Mouse (Mus musculus) CH12.LX (cell line): Measurements from ENCODE around the gene Tsc22d4. TPM values are rescaled to one million over a fixed set of nuclear protein-coding genes. Genes with fewer than 3 reads are reported as not detected.

Experiments used
- DNase-seq: peaks from one replicate; pipeline ENCODE4 v3.0.0-alpha.2; 2013; ENCODE audit errors: extremely low read depth
- H3K27ac ChIP-seq: 2 replicates; pipeline ENCODE4 v1.5.1; 2012; ENCODE audit warnings: low read depth, mild to moderate bottlenecking, control low read depth, moderate library complexity; ENCODE audit not compliant: insufficient read depth
- H3K27me3 ChIP-seq: replicated peaks from 2 replicates; pipeline ENCODE3; 2012; ENCODE audit warnings: inconsistent platforms
- H3K36me3 ChIP-seq, 2 experiments: replicated peaks in 1 of 2; 2 replicates each; pipeline versions ENCODE3 to v1.6.1; 2012; ENCODE audit warnings: inconsistent platforms in 1 of 2, low read length in 1 of 2, mild to moderate bottlenecking in 1 of 2, mixed read lengths in 1 of 2, moderate library complexity in 1 of 2; ENCODE audit not compliant: control insufficient read depth in 1 of 2, insufficient read depth in 1 of 2
- H3K4me1 ChIP-seq, 2 experiments: 2 replicates each; pipeline ENCODE4 v1.6.1; 2012; ENCODE audit warnings: inconsistent platforms in 1 of 2, moderate library complexity in 1 of 2; ENCODE audit not compliant: insufficient read depth in 2 of 2, control insufficient read depth in 1 of 2
- H3K4me2 ChIP-seq: 2 replicates; pipeline ENCODE4 v1.6.1; 2012; ENCODE audit warnings: low read depth, mild to moderate bottlenecking, control low read depth; ENCODE audit not compliant: poor library complexity, insufficient read depth, severe bottlenecking
- H3K4me3 ChIP-seq, 3 experiments: fragments of 150-350 bp in 1 of 3; sonication (generic) in 1 of 3; replicated peaks in 1 of 3; 2 replicates each; pipeline versions ENCODE3 to v1.5.1; 2011 to 2012; ENCODE audit warnings: low read depth in 2 of 3, low read length in 2 of 3, mild to moderate bottlenecking in 2 of 3, moderate library complexity in 2 of 3, control low read depth in 1 of 3, improper control_type of control experiment in 1 of 3, inconsistent platforms in 1 of 3, mixed read lengths in 1 of 3; ENCODE audit not compliant: poor library complexity in 1 of 3
- H3K79me2 ChIP-seq: replicated peaks from 2 replicates; pipeline ENCODE4 v1.6.1; 2012; ENCODE audit warnings: mild to moderate bottlenecking, moderate library complexity; ENCODE audit not compliant: control insufficient read depth, poor library complexity, insufficient read depth, severe bottlenecking; ENCODE audit errors: extremely low read depth
- H3K9ac ChIP-seq: 2 replicates; pipeline ENCODE4 v1.6.1; 2012; ENCODE audit warnings: low read depth, mild to moderate bottlenecking, control low read depth, moderate library complexity; ENCODE audit not compliant: insufficient read depth
- H3K9me3 ChIP-seq: replicated peaks from 2 replicates; pipeline ENCODE3; 2012; ENCODE audit warnings: low read length, inconsistent platforms, mixed read lengths
- BHLHE40 ChIP-seq: IDR thresholded peaks from 2 replicates; pipeline ENCODE4 v1.6.1; 2011; ENCODE audit warnings: mild to moderate bottlenecking, low read depth, low read length, improper control_type of control experiment
- CTCF ChIP-seq, 2 experiments: IDR thresholded peaks in 1 of 2; conservative IDR thresholded peaks in 1 of 2; 2 replicates each; pipeline ENCODE4 v1.5.1; 2011 to 2012; ENCODE audit warnings: low read depth in 2 of 2, low read length in 2 of 2, improper control_type of control experiment in 1 of 2, inconsistent platforms in 1 of 2, mild to moderate bottlenecking in 1 of 2, moderate library complexity in 1 of 2
- E2F4 ChIP-seq: IDR thresholded peaks from 2 replicates; pipeline ENCODE4 v1.6.1; 2011; ENCODE audit warnings: low read depth, low read length, improper control_type of control experiment; ENCODE audit not compliant: insufficient replicate concordance
- HCFC1 ChIP-seq: IDR thresholded peaks from 2 replicates; pipeline ENCODE4 v1.6.1; 2012; ENCODE audit warnings: low read depth, mild to moderate bottlenecking, inconsistent platforms, low read length, improper control_type of control experiment
- IRF4 ChIP-seq: IDR thresholded peaks from 2 replicates; pipeline ENCODE4 v1.6.1; 2014; ENCODE audit warnings: low read depth, mild to moderate bottlenecking, inconsistent platforms, low read length, improper control_type of control experiment
- JUND ChIP-seq: conservative IDR thresholded peaks from 2 replicates; pipeline ENCODE4 v1.6.1; 2011; ENCODE audit warnings: low read depth, low read length, improper control_type of control experiment
- KAT2A ChIP-seq: IDR thresholded peaks from 2 replicates; pipeline ENCODE4 v1.6.1; 2012; ENCODE audit warnings: low read length, improper control_type of control experiment, inconsistent platforms; ENCODE audit not compliant: insufficient replicate concordance
- MAFK ChIP-seq: IDR thresholded peaks from 2 replicates; pipeline ENCODE4 v1.6.1; 2011; ENCODE audit warnings: low read length, improper control_type of control experiment; ENCODE audit not compliant: insufficient replicate concordance
- MAX ChIP-seq: IDR thresholded peaks from 2 replicates; pipeline ENCODE4 v1.6.1; 2011; ENCODE audit warnings: low read length, improper control_type of control experiment
- MAZ ChIP-seq: IDR thresholded peaks from 2 replicates; pipeline ENCODE4 v1.6.1; 2012; ENCODE audit warnings: low read depth, mild to moderate bottlenecking, inconsistent platforms, low read length, improper control_type of control experiment, moderate library complexity
- MEF2A ChIP-seq: IDR thresholded peaks from 2 replicates; pipeline ENCODE4 v1.6.1; 2014; ENCODE audit warnings: low read depth, mild to moderate bottlenecking, inconsistent platforms, low read length, improper control_type of control experiment, borderline replicate concordance
- MXI1 ChIP-seq: IDR thresholded peaks from 2 replicates; pipeline ENCODE4 v1.6.1; 2011; ENCODE audit warnings: mild to moderate bottlenecking, low read depth, low read length, improper control_type of control experiment
- NRF1 ChIP-seq: IDR thresholded peaks from 2 replicates; pipeline ENCODE4 v1.6.1; 2014; ENCODE audit warnings: low read depth, mild to moderate bottlenecking, inconsistent platforms, low read length, improper control_type of control experiment, moderate library complexity
- POLR2A ChIP-seq: IDR thresholded peaks from 2 replicates; pipeline ENCODE4 v1.6.1; 2011; ENCODE audit warnings: low read depth, mild to moderate bottlenecking, improper control_type of control experiment, low read length
- POLR2AphosphoS2 ChIP-seq: IDR thresholded peaks from 2 replicates; pipeline ENCODE4 v1.6.1; 2011; ENCODE audit warnings: low read depth, low read length, improper control_type of control experiment
- RCOR1 ChIP-seq: conservative IDR thresholded peaks from 2 replicates; pipeline ENCODE4 v1.6.1; 2012; ENCODE audit warnings: low read depth, mild to moderate bottlenecking, inconsistent platforms, low read length, improper control_type of control experiment
- SIN3A ChIP-seq: IDR thresholded peaks from 2 replicates; pipeline ENCODE4 v1.6.1; 2012; ENCODE audit warnings: low read length, improper control_type of control experiment, inconsistent platforms
- TBP ChIP-seq: conservative IDR thresholded peaks from 2 replicates; pipeline ENCODE4 v1.6.1; 2011; ENCODE audit warnings: low read depth, low read length, improper control_type of control experiment
- ZMIZ1 ChIP-seq: IDR thresholded peaks from 2 replicates; pipeline ENCODE4 v1.6.1; 2012; ENCODE audit warnings: low read depth, mild to moderate bottlenecking, inconsistent platforms, low read length, improper control_type of control experiment
- dilution Hi-C: fragments of 300-500 bp; cut with MboI; formaldehyde crosslinking; loops from 2 replicates; pipeline ENCODE4 v1.14.3; 2020; ENCODE audit warnings: low sequenced_read_pairs; ENCODE audit not compliant: extremely low pct_unique_long_range_greater_than_20kb, extremely low pct_ligation_motif_present
- in situ Hi-C: fragments of 300-500 bp; cut with MboI; formaldehyde crosslinking; loops from 3 replicates; pipeline ENCODE4 v1.14.3; 2019; ENCODE audit warnings: low sequenced_read_pairs, low pct_ligation_motif_present, low pct_unique_long_range_greater_than_20kb, mixed read lengths
- polyA plus RNA-seq: library from polyadenylated mRNA; unstranded; fragments of >175 nt; gene quantifications from 2 replicates; pipeline ENCODE4 v1.2.1, GENCODE M21; 2012; ENCODE audit warnings: low read depth; ENCODE audit not compliant: insufficient read length
- total RNA-seq, 2 experiments: library from RNA; depleted of rRNA; stranded (reverse); fragments of 300-350 nt in 1 of 2; fragments of >200 nt in 1 of 2; gene quantifications; 2 replicates each; pipeline ENCODE4 v1.2.3; 2012 to 2014

Gene Tsc22d4
- total and polyA plus RNA-seq, 3 experiments: 28.2 to 103 (median 39.9) TPM

GRCm38 (mm10) chr5:137745214-137746171, at the start of gene Tsc22d4 (continued):
- TF ChIP-seq MXI1: peak; percentile 90
- TF ChIP-seq, all 38 proteins: peak for 18

GRCm38 (mm10) chr5:137695930-137696329, 49.6 kb upstream of the Tsc22d4 start:
- no peaks in the 10 kb centered on the region for H3K79me2 ChIP-seq
- dilution Hi-C loops (no loop called here), in situ Hi-C loops (no loop called here)
- TF ChIP-seq E2F4: no peak
- TF ChIP-seq POLR2AphosphoS2: no peak
- TF ChIP-seq MAZ: no peak
- no peak for TF ChIP-seq KAT2A
- TF ChIP-seq RCOR1: no peak
- no peak for TF ChIP-seq POLR2A
- no peak for TF ChIP-seq IRF4
- no peak for TF ChIP-seq SIN3A
- no peak for TF ChIP-seq ZMIZ1
- no peak for TF ChIP-seq MAFK
- no peak for TF ChIP-seq NRF1
- H3K4me2 ChIP-seq: no peak overlapping the region
- no peaks in the 10 kb centered on the region for H3K27me3 ChIP-seq
- H3K4me1 ChIP-seq: peaks cover 4 to 22% of the 10 kb centered on the region in 2 experiments; a peak in 3 of 4 replicates
- H3K4me3 ChIP-seq: no peak overlapping the region
- H3K27ac ChIP-seq: no peak overlapping the region
- DNase-seq: no peak
- H3K36me3 ChIP-seq: no peaks in the 10 kb centered on the region
- no peaks in the 10 kb centered on the region for H3K9me3 ChIP-seq
- H3K9ac ChIP-seq: no peak overlapping the region

- dilution Hi-C loops (no loop called here), in situ Hi-C loops (no loop called here)
- Histone ChIP-seq H3K79me2 (no peaks in the 10 kb centered on the region), H3K27ac (no peak overlapping the region), H3K9me3 (no peaks in the 10 kb centered on the region), H3K36me3 (no peaks in the 10 kb centered on the region), H3K9ac (no peak overlapping the region), H3K4me1 (peaks cover 4 to 22% of the 10 kb centered on the region in 2 experiments; a peak in 3 of 4 replicates), H3K27me3 (no peaks in the 10 kb centered on the region), H3K4me3 (no peak overlapping the region), H3K4me2 (no peak overlapping the region)
- no peak for DNase-seq
- no peak for TF ChIP-seq JUND
- no peak for TF ChIP-seq SIN3A
- TF ChIP-seq MEF2A: no peak
- no peak for TF ChIP-seq MXI1
- no peak for TF ChIP-seq POLR2AphosphoS2
- TF ChIP-seq BHLHE40: no peak
- TF ChIP-seq NRF1: no peak
- TF ChIP-seq TBP: no peak
- TF ChIP-seq MAZ: no peak
- TF ChIP-seq CTCF (conservative IDR thresholded peaks at IDR 0.05 in 1 of 2, IDR thresholded peaks at IDR 0.05 in 1 of 2; ENCODE audit: low read depth in 2 of 2, low read length in 2 of 2): no peak
- TF ChIP-seq KAT2A: no peak
- TF ChIP-seq MAX: no peak
- TF ChIP-seq MAFK: no peak
- no peak for TF ChIP-seq POLR2A
- no peak for TF ChIP-seq ZMIZ1
- no peak for TF ChIP-seq IRF4
- TF ChIP-seq HCFC1: no peak
Observed at GRCm38 (mm10) chr5:137699080-137699479, 46.5 kb upstream of the Tsc22d4 start.
